Mouse (Mus musculus) CD4-positive, CD25-positive, alpha-beta regulatory T cell, adult 9 weeks (primary cell): ENCODE data around the gene Aco2. TPM values are rescaled to one million over a fixed set of nuclear protein-coding genes. Genes with fewer than 3 reads are reported as not detected.

ENCODE experiments used
- polyA plus RNA-seq: library from polyadenylated mRNA; unstranded; fragments of 100-300 nt; shearing (Covaris generic); gene quantifications from one replicate; pipeline ENCODE4 v1.2.1, GENCODE M21; 2017

Aco2 gene
- polyA plus RNA-seq: 149 TPM

DNA sequence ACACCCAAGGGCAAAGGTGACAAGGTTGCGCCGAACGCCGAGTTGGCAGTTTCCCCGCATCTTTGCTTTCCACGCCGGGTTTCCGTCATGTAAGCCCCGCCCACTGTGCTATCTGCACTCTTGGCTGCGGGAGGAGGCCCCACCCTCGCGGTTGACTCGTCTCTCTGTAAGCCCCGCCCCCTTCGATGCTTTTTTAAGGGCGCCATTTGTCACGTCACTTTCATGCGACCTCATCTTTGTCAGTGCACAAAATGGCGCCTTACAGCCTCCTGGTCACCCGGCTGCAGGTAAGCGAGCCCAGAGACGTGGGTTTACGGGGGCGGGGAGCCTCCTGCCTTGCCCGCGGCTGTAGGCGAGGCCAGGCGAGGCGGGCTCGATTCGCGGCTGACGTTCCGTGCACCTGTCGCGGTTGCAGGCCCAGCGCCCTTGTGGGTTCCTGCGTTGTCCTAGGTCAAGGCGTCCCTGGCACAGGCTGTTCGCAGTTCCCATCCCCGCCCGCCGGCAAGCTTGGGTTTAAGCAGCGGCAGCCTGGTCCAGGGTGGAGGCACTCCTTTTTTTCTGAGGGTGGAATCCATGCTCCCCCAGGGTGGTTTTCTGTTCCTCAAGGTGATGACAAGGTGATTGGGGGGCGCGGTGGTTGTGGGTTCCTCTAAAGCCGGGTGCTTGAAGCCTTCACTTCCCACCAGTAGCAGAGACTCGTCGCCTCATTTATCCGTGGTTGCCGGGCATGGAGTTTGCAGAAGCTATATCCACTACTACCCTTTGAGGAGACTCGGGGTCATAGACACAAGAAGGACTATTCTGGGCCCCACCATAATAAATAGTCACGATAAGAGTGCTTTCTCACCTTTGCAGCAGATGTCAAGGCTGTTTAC lies at the start of gene Aco2:
Gene Aco2, plus strand, starts transcription at position 48 of the 875 bp plus-strand sequence.

DNA sequence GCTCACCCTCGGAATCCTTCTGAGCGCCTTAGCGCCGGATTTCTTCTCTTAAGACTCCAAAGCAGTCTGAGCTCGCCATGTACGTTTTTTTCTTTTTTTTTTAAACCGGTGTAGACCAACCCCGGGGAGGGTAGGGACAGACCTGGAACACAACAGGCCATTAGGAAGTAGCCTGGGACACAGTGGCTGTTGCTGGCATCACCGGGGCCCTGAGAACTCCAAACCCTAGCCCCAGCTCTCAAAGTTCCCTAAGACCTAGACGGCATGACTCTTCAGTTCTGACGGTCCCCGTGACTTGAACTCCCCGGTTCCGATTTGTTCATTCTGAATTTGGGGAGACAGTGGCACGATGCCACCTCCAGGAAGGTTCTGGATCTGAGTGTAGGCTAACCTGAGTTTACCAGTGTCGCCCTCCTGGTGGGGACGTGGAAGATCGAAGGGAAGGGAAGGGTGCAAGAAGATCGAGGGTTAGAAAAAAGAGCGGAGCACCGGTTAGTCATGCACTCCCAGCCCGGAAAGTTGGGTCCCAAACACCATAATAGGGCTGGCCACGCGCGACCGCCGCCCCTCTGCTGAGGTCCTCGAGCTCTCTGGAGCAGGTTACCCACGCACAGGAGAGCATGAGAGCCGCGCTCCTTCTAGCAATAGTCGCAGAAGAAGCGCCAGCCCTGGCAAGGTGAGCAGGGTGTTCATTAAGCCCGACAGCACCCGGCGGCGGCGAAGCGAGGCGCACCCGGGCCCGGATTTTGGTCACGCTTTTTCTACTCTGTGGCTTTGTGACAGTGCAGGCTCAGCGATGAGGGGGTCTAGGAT lies 13.4 kb upstream of the Aco2 start, which contains the start of gene Tob2:
Gene Tob2, minus strand, starts transcription at position 280 of the 813 bp plus-strand sequence.

DNA sequence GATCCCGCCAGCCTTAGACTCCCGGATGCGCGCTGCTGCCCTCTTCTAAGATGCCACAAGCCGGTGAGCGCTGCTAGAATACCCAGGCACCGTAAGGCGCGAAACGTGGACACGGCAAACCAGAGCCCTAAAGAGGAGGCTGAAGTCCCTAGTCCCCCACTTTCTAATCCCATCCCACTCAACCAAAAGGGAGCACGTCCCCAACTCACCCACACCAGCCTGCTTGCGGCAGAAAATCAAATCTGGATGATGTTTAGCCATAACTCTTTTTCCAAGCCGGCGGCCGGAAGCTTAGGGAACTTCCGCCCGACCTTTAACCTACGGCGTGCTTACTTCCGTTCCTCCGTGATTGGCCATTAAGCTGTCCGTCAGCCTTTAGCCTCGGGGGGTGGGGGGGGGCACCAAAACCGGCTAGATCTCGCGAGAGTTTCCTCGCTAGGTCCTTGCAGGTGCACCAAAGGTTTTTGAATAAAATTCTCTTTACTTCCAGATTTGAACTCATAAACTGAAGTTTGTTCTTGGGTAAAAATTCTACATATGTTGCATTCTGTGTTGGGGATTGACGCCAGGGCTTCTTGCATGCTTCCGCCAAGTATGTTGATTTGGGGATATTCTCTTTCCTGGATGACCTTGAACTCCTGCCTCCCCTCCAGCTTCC lies 376 bp upstream of the Aco2 start, which contains the start of gene Phf5a:
Gene Phf5a, minus strand, starts transcription at position 308 of the 658 bp plus-strand sequence.

DNA sequence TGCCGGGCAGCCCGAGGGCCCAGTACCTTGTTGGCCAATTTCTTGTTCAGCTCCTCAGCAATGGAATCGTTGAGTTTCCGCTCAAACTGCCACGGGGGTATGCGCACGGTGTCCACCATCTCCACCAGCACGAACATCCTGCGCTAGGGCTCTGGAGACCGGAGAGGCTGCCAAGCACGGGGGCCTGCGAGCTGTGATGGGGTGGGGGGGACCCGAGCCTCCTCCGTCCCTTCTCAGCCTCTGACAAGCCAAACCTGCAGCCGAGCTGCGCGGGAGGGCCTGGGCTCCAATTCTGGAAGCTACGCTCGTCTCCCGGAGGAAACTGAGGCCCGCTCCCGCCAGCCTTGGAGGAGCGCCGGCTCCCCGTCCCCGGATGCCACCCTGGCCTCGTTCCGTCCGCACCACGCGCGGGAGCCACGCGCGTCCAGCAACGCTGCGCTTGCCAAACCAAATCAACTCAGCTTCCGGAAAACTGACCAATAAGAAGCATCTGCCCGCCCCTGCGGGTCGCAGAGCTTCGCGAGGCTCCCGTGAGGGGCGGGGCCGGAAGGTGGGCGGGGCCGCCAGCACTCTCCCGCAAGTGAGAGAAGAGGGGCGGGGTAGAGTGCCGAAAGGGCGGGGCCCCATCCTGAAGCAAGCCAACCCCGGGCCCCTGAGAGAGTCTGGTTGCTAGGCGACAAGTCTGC lies 53.8 kb downstream of the Aco2 start, which contains the start of gene Polr3h:
Gene Polr3h, minus strand, starts transcription at position 481 of the 686 bp plus-strand sequence.

DNA sequence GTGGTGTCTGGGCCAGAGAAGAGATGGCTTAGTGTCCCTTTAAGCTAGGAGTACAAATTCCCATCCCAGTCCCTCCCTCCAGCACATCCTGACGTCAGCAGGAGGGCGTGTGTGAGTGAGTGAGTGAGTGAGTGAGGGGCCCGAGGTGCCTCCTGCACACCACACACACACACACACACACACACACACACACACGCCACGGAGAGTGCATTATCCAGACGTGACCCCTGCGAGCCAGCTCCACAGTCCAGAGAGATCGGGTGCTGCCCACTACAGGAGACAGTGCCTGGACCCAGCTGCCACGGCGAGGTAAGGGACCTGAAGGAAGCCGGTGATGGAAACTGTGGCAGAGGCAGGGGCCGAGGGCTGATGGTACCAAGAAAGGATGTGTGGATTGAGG lies 64.6 kb downstream of the Aco2 start, which contains the start of gene Csdc2:
Gene Csdc2, plus strand, starts transcription at position 81 of the 400 bp plus-strand sequence.

DNA sequence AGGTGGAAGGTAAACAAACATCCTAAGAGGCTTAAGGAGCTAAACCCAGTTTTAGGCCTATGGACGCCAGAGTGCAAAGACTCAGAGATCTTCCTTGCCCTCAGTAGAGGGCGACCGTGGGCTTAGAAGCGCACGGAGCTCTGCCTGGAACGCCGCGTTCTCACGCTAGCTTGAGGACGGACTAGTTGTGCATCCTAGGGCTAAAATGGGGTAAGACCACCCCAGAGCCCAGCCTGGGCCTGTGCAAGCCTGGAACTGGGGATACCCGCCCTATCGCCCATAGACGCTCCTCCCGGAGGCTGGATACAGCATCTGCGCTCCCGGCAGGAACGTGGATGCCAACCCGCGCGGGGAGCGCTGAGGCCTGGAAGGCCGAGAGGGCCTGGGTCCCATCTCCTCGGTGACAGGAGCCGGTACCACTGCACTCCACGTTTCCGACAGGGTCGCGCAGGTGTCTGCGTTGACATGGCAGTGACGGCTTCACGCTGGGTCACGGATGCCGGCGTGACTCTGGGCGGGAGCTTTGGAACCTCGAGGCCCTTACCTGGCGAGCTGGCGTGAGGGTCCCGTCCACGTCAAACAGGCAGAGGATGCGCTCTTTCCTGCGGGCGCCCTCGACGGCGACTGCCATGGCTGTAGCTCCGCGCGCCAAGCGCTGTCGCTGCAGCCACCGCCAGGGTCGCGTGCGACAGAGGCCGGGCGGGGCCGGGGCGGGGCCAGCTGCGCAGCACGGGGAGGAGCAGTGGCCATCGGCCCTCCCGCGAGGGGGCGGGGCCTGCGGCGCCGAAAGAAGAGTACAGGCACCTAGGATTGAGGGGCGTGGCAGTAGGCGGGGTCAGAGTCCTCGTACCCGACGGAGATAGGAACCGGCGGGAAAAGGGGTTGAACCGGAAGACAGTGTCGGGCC lies 88.3 kb downstream of the Aco2 start, which contains the start of gene Pmm1:
Gene Pmm1, minus strand, starts transcription at position 760 of the 907 bp plus-strand sequence.

Other genes with a start within 250 kb of the Aco2 start
- 36.6 TPM for gene L3mbtl2, start 208.4 kb upstream of the Aco2 start, polyA plus RNA-seq
- 2.0 TPM for gene Chadl, start 175.0 kb upstream of the Aco2 start, polyA plus RNA-seq
- gene Zc3h7b, start 127.3 kb upstream of the Aco2 start, polyA plus RNA-seq: 4.7 TPM
- gene Rangap1, start 126.8 kb upstream of the Aco2 start, polyA plus RNA-seq: 80.3 TPM
- gene Tef, start 69.9 kb upstream of the Aco2 start, polyA plus RNA-seq: 18.8 TPM
- 81.1 TPM for gene Tob2, start 13.5 kb upstream of the Aco2 start, polyA plus RNA-seq
- 108 TPM for gene Phf5a, start 398 bp upstream of the Aco2 start, polyA plus RNA-seq
- gene Polr3h, start 53.9 kb downstream of the Aco2 start, polyA plus RNA-seq: 51.9 TPM
- gene Csdc2, start 64.5 kb downstream of the Aco2 start, polyA plus RNA-seq: not detected
- gene Pmm1, start 88.6 kb downstream of the Aco2 start, polyA plus RNA-seq: 13.2 TPM
- not detected for gene 1700029P11Rik, start 108.2 kb downstream of the Aco2 start, polyA plus RNA-seq
- 79.4 TPM for gene Xrcc6, start 115.5 kb downstream of the Aco2 start, polyA plus RNA-seq
- gene Desi1, start 161.6 kb downstream of the Aco2 start, polyA plus RNA-seq: 16.0 TPM
- gene Snu13, start 175.3 kb downstream of the Aco2 start, polyA plus RNA-seq: 183 TPM
- not detected for gene 4930407I10Rik, start 186.8 kb downstream of the Aco2 start, polyA plus RNA-seq
- gene Mei1, start 197.7 kb downstream of the Aco2 start, polyA plus RNA-seq: 0.11 TPM